Mouse (Mus musculus): ENCODE data around the gene Nsf.

GRCm38 (mm10) chr11:103884749-103885383 is 69.0 kb downstream of the Nsf start:
- TF ChIP-seq CTCF (IDR thresholded peaks at IDR 0.05; ENCODE audit: extremely low read depth, insufficient read depth, low read length) (no peak), POLR2A (IDR thresholded peaks at IDR 0.05; ENCODE audit: extremely low read depth, insufficient read depth, low read length) (no peak)
